Comparison of ENCODE assay signal across 9 mouse cellular contexts in the genomic region with DNA sequence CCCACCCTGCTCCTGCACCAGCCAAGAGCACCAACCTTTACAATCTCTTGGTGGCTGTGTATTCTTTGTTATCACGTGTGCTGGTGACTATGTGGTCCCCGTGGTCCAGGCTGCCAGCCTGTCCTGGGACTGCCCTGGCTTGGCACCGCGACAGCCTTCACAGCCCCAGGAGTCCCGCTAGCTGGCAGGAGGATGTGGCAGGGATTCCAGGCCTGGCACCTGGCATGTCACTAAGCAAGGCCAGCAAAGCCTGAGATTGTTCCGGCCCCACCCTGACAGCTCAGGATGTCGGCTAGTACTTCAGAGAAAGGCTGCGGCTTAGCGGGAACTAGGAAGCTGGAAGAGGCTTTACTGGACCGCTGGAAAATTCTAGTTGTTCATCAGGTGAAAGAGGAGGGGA.
DNase-seq lines count a peak whose midpoint lies in the region; ATAC-seq and TF ChIP-seq lines count a peak whose summit lies in the region.
"Had no signal": no experiment of that assay in that cellular context is flagged by ENCODE, and none has a peak within 500 bp of the region (broad histone marks: within the 10 kb centered on the region; RNA-seq: fewer than 3 reads in every experiment).

No protein-coding gene starts in this region.

- no peak overlapping the region for H3K4me2 ChIP-seq in lung, postnatal 0 days (replicated peaks; ENCODE audit: low read depth, low read length)
- H3K4me2 ChIP-seq in forebrain, embryonic 13.5 days = no peak overlapping the region
- H3K4me2 ChIP-seq in intestine, embryonic 15.5 days (replicated peaks) = no peak overlapping the region
- H3K4me2 ChIP-seq: neural tube, embryonic 12.5 days had no signal

- no peak for ATAC-seq in lung, postnatal 0 days
- ATAC-seq in forebrain, embryonic 13.5 days = no peak
- ATAC-seq in intestine, embryonic 15.5 days = no peak

- no peak overlapping the region for H3K27ac ChIP-seq in left cerebral cortex, adult 2 months
- no peak overlapping the region for H3K27ac ChIP-seq in lung, postnatal 0 days (ENCODE audit: low read length)
- H3K27ac ChIP-seq in forebrain, embryonic 13.5 days = no peak overlapping the region
- no peak overlapping the region for H3K27ac ChIP-seq in intestine, embryonic 15.5 days
- H3K27ac ChIP-seq: neural tube, embryonic 12.5 days had no signal

- peak; percentile 76 for DNase-seq in left cerebral cortex, postnatal 4 days
- DNase-seq in left cerebral cortex, adult 2 months (ENCODE audit: extremely low spot score in 1 of 2, low spot score in 2 of 2) = no peak
- DNase-seq in cerebellum, adult 11-12 months = peak; percentile 85
- DNase-seq in gastrocnemius, postnatal 14 days = peak; percentile 75
- DNase-seq in lung, postnatal 0 days (ENCODE audit: low spot score) = peak; percentile 29
- DNase-seq in ovary, postnatal 10 days (ENCODE audit: low spot score) = no peak

- TF ChIP-seq EP300 in lung, postnatal 0 days (IDR thresholded peaks at IDR 0.05) = no peak

- no peak overlapping the region for H3K9ac ChIP-seq in lung, postnatal 0 days (replicated peaks; ENCODE audit: low read depth)
- no peak overlapping the region for H3K9ac ChIP-seq in forebrain, embryonic 13.5 days
- no peak overlapping the region for H3K9ac ChIP-seq in intestine, embryonic 15.5 days
- H3K9ac ChIP-seq: neural tube, embryonic 12.5 days had no signal

- no peaks in the 10 kb centered on the region for H3K9me3 ChIP-seq in lung, postnatal 0 days (ENCODE audit: low read length)
- no peaks in the 10 kb centered on the region for H3K9me3 ChIP-seq in forebrain, embryonic 13.5 days (replicated peaks)
- H3K9me3 ChIP-seq in intestine, embryonic 15.5 days = no peaks in the 10 kb centered on the region
- H3K9me3 ChIP-seq: neural tube, embryonic 12.5 days had no signal

- H3K4me3 ChIP-seq in left cerebral cortex, adult 2 months = no peak overlapping the region
- no peak overlapping the region for H3K4me3 ChIP-seq in lung, postnatal 0 days (ENCODE audit: low read depth, low read length)
- H3K4me3 ChIP-seq in forebrain, embryonic 13.5 days = no peak overlapping the region
- H3K4me3 ChIP-seq in intestine, embryonic 15.5 days (replicated peaks) = no peak overlapping the region
- H3K4me3 ChIP-seq: neural tube, embryonic 12.5 days had no signal

- H3K27me3 ChIP-seq in lung, postnatal 0 days (replicated peaks; ENCODE audit: insufficient read depth, low read length) = no peaks in the 10 kb centered on the region
- H3K27me3 ChIP-seq in forebrain, embryonic 13.5 days = no peaks in the 10 kb centered on the region
- no peaks in the 10 kb centered on the region for H3K27me3 ChIP-seq in intestine, embryonic 15.5 days (replicated peaks)
- H3K27me3 ChIP-seq: neural tube, embryonic 12.5 days had no signal

- WGBS in lung, postnatal 0 days = 36% methylated on average over 10 of the region's 10 CpGs
- 82% methylated on average over 10 of the region's 10 CpGs for WGBS in forebrain, embryonic 13.5 days
- 76% methylated on average over 10 of the region's 10 CpGs for WGBS in intestine, embryonic 15.5 days

- intact Hi-C loops in left cerebral cortex, postnatal 4 days (cut with DNase I) = no loop called here
- intact Hi-C loops in left cerebral cortex, adult 2 months (cut with DNase I) = no loop called here
- intact Hi-C loops in gastrocnemius, postnatal 14 days (cut with DNase I; ENCODE audit: low total_unique reads) = no loop called here

- TF ChIP-seq CTCF in left cerebral cortex, adult 2 months (IDR thresholded peaks at IDR 0.05) = no peak
- TF ChIP-seq CTCF in lung, postnatal 0 days (IDR thresholded peaks at IDR 0.05) = no peak

- H3K36me3 ChIP-seq in lung, postnatal 0 days (ENCODE audit: insufficient read depth, low read length) = no peaks in the 10 kb centered on the region
- H3K36me3 ChIP-seq in forebrain, embryonic 13.5 days (ENCODE audit: poor library complexity, severe bottlenecking) = no peaks in the 10 kb centered on the region
- H3K36me3 ChIP-seq in intestine, embryonic 15.5 days = no peaks in the 10 kb centered on the region
- H3K36me3 ChIP-seq: neural tube, embryonic 12.5 days had no signal

- peaks cover 45% of the 10 kb centered on the region for H3K4me1 ChIP-seq in lung, postnatal 0 days (ENCODE audit: insufficient read depth, low read depth, low read length)
- peaks cover 25% of the 10 kb centered on the region for H3K4me1 ChIP-seq in forebrain, embryonic 13.5 days
- H3K4me1 ChIP-seq in intestine, embryonic 15.5 days (replicated peaks) = peaks cover 54% of the 10 kb centered on the region

Comparison
In these comparisons a context has a peak if more than half of its experiments do, and no peak if none do; other contexts are left out.
1. DNase-seq: peak in left cerebral cortex, postnatal 4 days (single experiment), cerebellum, adult 11-12 months (single experiment), gastrocnemius, postnatal 14 days (single experiment) and lung, postnatal 0 days (single experiment); none in left cerebral cortex, adult 2 months (0 of 2) and ovary, postnatal 10 days (single experiment).